Mouse (Mus musculus) lung, postnatal 0 days (tissue): Measurements from ENCODE around the gene Ndufv1.

ENCODE experiments used
- CTCF ChIP-seq: IDR thresholded peaks from 2 replicates; pipeline ENCODE4 v1.5.1; 2016; ENCODE audit warnings: antibody characterized with exemption, mild to moderate bottlenecking
- EP300 ChIP-seq: IDR thresholded peaks from 2 replicates; pipeline ENCODE4 v1.6.1; 2016; ENCODE audit warnings: antibody characterized with exemption, mild to moderate bottlenecking, control low read depth

GRCm38 (mm10) chr19:3958470-3958869, 54.1 kb downstream of the Ndufv1 start, which contains the start of gene Aldh3b3:
- TF ChIP-seq CTCF (no peak), EP300 (no peak)
